Mouse (Mus musculus): ENCODE results near the gene Pou2f2.

Pou2f2 gene

DNA sequence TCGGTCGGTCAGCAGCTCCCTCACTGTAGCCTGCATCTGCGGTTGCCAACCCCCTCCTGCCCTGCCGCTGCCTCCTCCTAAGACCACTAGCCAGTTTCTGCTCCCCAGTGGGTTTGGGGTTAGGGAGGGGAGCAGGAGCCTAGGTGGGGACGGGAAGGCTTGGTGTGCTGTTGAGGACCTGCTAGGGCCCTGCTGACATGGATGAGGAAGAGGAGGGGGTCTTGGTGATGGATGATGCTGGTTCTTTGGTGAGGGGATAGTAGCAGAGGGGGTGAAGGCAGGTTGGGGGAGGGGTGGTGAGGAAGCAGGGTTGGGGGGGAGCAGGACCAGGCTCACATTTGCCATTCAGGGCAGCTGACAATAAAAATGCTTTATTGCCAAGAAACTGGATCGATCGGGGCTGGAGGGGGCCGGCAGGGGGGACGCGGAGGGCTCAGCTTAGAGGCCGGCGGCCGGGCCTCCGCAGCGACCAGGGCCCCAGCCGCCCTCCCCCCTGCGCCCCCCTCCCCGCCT lies 29.3 kb downstream of the Pou2f2 start:
- no peak for ATAC-seq (ENCODE audit: low TSS enrichment)

- no peak for ATAC-seq (ENCODE audit: low TSS enrichment)
Measured at GRCm38 (mm10) chr7:25145896-25146295, 33.6 kb downstream of the Pou2f2 start.

GRCm38 (mm10) chr7:25141761-25142160 lies 37.8 kb downstream of the Pou2f2 start:
- no peak for ATAC-seq (ENCODE audit: low TSS enrichment)

- no peak for ATAC-seq (ENCODE audit: low TSS enrichment)
Measured at GRCm38 (mm10) chr7:25137553-25137952, 42.0 kb downstream of the Pou2f2 start.

GRCm38 (mm10) chr7:25133092-25134049 lies 46.2 kb downstream of the Pou2f2 start:
- peak; percentile 70 for ATAC-seq (ENCODE audit: low TSS enrichment)

GRCm38 (mm10) chr7:25132318-25132960 lies 47.1 kb downstream of the Pou2f2 start:
- no peak for ATAC-seq (ENCODE audit: low TSS enrichment)

DNA sequence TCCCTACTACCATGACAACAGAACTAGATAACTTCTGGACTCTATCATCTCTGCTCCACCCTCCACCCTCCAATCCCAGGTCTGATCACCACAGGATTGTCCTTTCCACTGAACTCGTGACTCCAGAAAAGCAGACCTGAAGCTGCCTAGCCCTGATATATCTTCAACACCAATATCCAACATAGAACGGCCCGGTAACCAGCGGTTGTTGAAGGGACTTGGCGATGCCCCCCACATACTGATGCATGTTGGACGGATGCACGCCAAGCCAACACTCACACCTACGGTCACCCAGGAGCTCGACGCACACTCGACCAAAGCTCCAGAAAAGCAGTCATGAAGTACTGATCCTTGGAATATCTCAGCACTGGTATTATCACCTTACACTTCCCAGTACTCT lies 48.3 kb downstream of the Pou2f2 start:
- no peak for ATAC-seq (ENCODE audit: low TSS enrichment)

DNA sequence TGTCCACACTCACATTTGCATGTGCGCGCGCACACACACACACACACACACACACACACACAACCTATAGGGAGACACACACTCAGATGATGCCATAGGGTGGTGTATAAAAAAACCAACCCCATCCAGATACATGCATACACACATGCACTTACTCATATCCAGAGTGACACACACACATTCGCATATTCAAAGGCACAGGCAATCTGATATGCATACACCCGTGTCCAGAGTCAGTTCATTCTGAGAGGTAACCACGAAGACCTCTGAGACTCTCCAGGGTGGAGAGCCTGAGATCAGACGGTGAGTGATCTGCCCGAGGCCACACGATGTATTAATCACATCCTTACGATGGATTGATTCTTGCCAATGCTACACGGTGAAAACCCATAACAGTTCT lies 49.0 kb downstream of the Pou2f2 start:
- ATAC-seq (ENCODE audit: low TSS enrichment): no peak

- ATAC-seq (ENCODE audit: low TSS enrichment): no peak
Measured at GRCm38 (mm10) chr7:25129390-25129979, 50.0 kb downstream of the Pou2f2 start.

DNA sequence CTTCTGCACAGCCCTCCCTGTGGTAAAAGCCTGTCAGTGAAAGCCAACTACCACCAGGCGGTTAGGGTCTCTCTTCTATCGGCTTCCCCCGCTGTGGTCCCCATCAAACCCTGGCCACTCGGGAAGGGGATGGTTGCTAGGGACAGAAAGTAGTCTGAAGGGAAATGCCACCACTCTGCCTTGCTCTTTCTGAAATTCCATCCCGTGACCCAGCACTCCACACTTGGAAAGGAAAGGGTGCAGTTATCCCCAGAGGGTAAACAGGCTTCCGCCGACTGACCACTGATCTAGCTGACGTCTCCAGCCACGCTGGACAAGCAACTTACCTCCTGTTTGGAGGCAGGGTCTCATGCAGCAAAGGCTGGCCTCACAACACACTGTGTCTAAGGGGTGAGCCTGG lies 51.6 kb downstream of the Pou2f2 start:
- no peak for ATAC-seq (ENCODE audit: low TSS enrichment)

DNA sequence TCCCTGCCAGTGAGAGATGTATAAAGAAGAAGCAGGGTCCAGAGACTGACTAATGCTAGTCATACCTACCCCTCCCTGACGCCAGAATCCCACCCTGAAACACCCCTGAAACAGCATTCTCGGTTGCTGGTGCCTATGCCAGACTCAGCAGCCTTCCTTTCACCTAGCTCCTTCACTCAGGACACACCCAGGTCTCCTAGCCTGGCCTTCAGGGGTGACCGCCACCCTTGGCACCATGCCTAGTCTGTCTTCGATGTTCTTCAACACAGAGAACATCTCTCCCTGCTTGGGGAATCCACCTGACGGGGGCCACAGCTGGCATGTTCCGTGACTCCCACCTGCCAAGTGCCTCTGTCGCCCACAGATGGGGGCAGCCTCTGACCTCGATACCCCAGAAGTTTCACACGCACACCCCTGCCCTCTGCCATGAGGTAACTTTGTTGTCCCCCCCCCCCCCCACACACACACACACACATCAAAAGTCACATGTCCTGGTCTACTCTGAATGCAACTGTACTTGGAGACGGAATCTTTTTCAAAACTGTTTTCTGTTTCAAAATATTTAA lies 53.7 kb downstream of the Pou2f2 start:
- ATAC-seq (ENCODE audit: low TSS enrichment): no peak

- no peak; the same call in 1 of the 2 replicates for ATAC-seq (ENCODE audit: low TSS enrichment)
Measured at GRCm38 (mm10) chr7:25121240-25121786, 58.2 kb downstream of the Pou2f2 start.

- ATAC-seq (ENCODE audit: low TSS enrichment): no peak
Measured at GRCm38 (mm10) chr7:25120061-25120834, 59.3 kb downstream of the Pou2f2 start.

GRCm38 (mm10) chr7:25112956-25113603 lies 66.4 kb downstream of the Pou2f2 start:
- ATAC-seq (ENCODE audit: low TSS enrichment): no peak

GRCm38 (mm10) chr7:25112178-25112955 lies 67.2 kb downstream of the Pou2f2 start:
- peak; percentile 93 for ATAC-seq (ENCODE audit: low TSS enrichment)

DNA sequence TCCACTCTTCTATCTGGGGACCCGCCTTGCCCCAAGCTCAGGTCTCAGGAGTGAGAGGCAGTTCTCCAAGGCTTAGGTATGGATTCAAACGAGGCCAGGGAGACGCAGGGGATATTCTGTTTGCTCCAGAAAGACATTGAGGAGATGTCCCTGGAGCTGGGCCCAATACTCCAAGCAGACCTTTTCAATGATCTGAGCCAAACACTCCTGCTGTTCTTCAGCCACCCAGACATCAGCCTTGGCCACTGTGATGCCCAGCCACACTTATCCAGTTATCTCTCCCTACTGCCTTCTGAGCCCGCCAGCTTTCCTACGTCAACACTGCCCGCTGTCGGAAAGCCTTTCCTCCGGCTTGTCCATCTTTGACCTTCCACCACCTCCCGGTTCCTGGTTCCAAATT lies 69.2 kb downstream of the Pou2f2 start:
- no peak for ATAC-seq (ENCODE audit: low TSS enrichment)

- no peak for ATAC-seq (ENCODE audit: low TSS enrichment)
Measured at GRCm38 (mm10) chr7:25109355-25109754, 70.2 kb downstream of the Pou2f2 start.

DNA sequence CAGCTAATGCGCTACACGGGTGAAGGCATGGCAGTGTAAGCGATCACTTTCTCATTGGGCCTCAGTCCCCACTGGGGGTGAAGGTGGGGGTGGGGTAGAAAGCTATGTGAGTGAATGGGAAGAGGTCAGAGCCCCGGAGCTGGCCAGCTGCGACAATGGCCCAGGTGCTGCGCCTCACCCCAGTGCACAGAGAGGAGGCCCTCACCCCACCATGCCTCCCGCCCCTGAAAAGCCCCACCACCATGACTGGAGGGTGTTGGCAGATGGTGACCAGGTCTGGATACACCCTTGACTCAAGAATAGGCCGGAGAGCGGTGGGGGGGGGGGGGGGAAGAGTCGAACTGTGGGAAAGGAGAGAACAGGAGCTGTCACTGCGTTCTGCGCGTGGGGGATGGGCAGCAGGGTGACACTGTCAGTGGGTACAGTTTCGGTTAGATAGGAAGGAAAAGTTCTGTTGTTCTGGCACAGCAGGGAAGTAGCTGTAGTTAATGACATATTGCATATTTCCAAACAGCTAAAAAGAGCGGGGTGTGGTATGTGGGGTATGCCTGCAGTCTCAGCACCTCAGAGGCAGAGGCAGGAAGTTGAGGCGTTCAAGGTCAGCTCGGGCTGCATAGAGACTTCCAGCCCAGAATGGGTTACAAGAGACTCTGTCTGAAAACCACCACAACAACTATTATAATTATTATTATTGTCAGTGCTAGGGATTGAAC lies 72.6 kb downstream of the Pou2f2 start:
- no peak for ATAC-seq (ENCODE audit: low TSS enrichment)
